Mouse (Mus musculus) lung, postnatal 4 days (tissue): Measurements from ENCODE around the gene Ifna2.

Experiments
- DNase-seq, 2 experiments: peaks; one replicate each; pipeline ENCODE4 v3.0.0; 2021

Ifna2 gene

DNA sequence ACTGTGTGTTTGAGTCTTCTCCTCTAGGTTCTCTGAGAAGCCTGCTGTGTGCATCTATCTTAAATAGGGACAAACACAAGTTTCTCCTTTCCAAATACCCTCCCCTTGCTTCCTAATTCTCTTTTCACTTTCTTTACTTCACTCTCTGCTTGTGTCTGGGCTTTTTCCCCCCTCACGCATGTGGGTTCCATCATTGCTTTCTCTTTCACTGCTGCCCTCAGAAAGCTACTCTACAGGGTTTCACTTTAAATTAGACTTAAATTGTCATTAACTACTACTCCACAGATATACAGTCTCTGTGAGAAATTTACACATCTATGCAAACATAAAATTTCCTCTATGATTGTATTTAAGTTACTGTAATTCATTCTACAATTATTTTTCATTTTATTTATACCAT lies at the start of gene Ifna2:
Ifna2 (minus strand) TSS at position 101 of the 400 bp plus-strand sequence.
- DNase-seq, result no peak

DNA sequence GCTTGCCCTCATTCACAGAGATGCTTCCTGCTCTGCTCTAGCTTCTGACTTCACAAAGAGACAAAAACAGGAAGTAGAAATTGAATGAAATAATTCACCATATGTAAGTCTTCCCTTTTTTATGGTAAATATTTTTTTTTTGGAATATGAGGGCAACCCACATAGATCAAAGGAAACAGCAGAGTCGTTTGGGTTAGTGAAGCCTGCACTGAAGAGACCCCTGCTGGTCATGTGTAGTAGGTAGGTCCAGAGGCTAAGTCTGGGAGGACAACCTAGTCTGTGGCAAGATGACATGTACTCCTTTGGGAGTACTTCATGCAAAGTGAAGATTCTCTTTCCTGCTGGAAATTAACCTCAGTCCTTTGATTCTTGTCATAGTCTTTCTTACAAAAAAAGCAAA lies 43.6 kb upstream of the Ifna2 start:
- DNase-seq, result peak in 1 of 2 experiments; percentile 49

GRCm38 (mm10) chr4:88726727-88727126 lies 43.0 kb upstream of the Ifna2 start:
- DNase-seq, result no peak

DNA sequence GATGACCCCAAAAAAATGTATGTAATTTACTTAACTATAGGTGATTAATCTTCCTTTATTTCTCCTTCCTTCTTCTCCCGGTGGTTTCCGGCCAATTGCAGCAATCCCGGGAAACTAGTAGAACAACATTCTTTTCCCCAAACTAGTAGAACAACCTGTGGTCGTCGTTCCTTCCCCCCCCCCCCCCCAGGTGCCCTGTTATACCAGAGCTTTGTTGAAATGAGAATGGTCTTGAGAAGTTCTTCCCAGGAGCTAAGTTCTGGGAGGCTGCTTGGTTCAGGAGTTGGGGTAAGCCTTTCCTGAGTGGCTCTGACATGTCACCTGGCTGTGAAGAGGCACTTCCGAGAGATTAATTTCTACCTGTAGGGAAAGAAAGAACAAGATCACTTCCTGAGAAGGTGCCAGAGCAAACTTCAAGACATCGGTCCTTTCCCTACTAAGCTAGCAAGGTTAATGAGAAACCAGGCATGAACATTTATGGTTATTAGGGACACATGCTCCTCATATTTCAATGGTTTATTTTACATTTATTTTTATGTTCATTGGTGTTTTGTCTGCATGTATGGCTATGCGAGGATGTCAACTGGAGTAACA lies 39.9 kb upstream of the Ifna2 start:
- no peak for DNase-seq

GRCm38 (mm10) chr4:88721791-88722721 lies 38.3 kb upstream of the Ifna2 start, which contains the start of the genes Gm26566 and Klhl9:
Gene Gm26566, plus strand, starts transcription at chr4:88721805.
Gene Klhl9, minus strand, starts transcription at chr4:88722465.
- peak; percentile 94 to 95 for DNase-seq

- no peak for DNase-seq
Observed at GRCm38 (mm10) chr4:88718715-88719114, 35.0 kb upstream of the Ifna2 start.

DNA sequence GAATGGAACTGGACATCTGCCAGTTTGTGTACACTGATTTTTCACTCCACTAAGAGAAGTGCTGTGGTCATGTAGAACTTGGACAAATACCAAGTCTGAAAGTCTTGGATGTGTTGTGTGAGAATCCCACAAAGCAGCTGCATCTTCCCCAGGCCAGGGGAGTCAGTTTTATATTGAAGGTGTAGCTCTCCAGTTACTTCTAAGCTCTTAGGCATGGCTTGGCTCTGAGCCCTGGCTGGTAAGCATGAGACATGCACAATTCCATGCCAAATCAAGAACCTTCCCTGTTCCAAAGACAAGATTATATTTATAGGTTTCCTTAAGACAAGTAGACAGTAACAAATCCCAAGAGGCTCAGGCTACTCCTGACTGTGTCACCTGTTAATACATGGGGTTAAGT lies 31.3 kb upstream of the Ifna2 start:
- no peak for DNase-seq

- no peak for DNase-seq
Observed at GRCm38 (mm10) chr4:88714281-88714680, 30.6 kb upstream of the Ifna2 start.

- no peak for DNase-seq
Observed at GRCm38 (mm10) chr4:88707128-88707826, 23.6 kb upstream of the Ifna2 start.

DNA sequence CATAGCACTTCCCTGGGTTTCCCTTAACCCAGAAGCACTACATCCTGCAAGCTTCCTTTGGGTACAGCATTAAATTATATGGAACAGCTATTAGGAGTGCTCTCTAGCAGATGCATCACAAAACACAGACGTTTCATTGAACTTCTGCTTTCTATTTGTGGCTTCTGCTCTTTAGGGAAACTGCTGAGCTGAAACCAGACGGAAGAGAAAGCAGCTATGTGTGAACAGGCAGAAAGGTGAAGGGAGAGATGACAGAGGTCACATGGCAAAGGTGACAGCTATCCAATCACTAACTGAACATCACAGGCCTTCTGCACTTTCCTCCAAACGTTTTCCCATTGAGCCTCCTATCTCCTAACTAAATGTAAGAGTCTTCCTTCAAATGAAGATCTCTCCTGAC lies 22.2 kb upstream of the Ifna2 start:
- no peak for DNase-seq

DNA sequence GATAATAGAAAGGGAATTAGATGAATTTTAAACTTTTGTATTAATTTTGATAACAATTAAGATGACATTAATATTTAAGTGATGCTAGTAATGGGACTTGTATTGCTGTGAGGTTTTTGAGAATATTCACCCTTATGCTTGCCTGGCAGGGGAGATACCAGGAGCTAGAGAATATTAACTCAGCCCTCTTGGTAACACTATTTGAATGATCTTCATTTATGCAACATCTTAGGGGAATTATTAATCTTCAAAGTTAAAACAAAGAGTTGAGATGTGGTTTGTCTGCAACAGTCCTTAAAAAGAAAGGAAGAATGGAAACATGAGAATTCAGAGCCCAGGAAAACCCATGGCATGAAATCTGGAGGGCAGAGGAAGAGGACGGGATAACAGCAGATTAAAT lies 15.6 kb upstream of the Ifna2 start:
- no peak for DNase-seq

DNA sequence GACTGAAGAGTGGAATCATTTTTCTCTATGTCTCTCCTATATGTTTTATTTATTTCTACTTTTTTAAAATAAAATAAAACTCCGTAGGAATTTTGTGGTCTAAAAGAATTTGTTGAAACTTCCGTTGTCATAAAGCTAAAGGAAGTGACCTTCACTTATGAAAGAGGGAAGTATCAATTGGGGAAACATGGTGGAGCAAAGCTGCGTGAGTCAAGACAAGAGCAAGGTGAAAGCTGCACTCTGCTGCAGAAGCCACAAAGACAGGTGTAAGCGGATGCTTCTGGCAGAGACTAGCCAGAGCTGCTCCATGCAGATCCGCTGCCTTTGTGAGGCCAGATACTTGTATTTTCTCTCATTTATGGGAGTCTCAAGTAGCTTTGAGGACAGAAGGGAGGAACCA lies 15.1 kb upstream of the Ifna2 start:
- DNase-seq, result no peak

DNA sequence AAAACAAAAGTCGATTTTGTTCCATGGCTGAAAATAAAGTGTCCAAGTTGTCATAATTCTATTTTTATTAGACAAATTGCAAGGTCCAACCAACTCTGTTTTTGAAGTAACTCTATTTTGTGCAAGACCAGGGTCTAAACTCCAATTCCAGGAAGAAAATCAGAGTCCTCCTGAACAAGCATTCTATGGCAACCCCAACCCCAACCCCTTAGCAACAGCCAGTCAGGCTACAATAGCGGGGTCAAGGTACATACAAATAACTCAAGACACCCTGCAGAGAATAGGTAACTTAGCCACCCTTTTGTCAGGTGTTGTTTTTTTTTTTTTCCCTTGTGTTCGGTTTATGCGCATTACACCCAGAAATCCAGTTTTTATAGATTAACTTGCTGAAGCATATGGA lies 14.0 kb upstream of the Ifna2 start:
- no peak for DNase-seq

DNA sequence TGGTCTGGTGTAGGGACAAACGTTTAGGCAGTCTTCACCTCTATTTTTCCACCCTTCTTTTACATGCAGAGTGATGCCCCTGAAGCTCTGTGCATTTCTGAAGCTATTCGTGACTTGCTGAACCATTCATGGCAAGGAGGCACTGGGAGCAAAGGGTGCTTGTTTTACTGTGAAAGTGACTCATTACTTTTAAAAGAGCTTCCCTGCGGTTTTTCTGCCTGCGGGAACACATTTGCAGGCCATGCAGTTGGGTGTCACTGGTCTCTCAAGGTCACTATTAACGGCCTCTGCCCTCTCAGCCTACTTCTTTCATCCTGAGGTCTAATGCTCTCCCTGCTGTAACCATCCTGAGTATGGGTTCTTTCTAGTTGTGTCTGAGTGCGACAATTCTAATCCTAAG lies 13.4 kb upstream of the Ifna2 start:
- no peak for DNase-seq

- peak; percentile 66 to 86 for DNase-seq
Observed at GRCm38 (mm10) chr4:88696237-88696884, 12.6 kb upstream of the Ifna2 start.

DNA sequence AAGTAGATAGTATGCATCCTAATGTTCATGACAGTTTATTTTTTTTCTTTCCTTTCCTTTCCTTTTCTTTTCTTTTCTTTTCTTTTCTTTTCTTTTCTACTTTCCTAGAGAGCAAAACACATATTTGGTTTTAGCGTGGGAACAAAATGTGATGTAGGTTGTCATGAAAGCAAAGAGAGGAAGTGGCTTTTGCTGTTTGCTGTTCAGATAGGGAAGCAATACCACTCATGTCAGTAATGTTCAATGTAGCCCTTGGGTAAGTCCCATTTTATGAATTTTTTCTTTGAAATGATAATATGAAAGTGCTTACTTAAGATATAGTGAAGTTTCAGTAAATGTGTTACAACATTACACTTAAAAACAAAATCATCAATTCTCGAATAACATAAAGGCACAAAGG lies 9.7 kb upstream of the Ifna2 start:
- no peak for DNase-seq

GRCm38 (mm10) chr4:88692537-88692936 lies 8.8 kb upstream of the Ifna2 start:
- no peak for DNase-seq

- no peak for DNase-seq
Observed at GRCm38 (mm10) chr4:88691259-88691658, 7.5 kb upstream of the Ifna2 start, which contains the start of gene Ifnab. Gene Ifnab, minus strand, starts transcription at chr4:88691359.

DNA sequence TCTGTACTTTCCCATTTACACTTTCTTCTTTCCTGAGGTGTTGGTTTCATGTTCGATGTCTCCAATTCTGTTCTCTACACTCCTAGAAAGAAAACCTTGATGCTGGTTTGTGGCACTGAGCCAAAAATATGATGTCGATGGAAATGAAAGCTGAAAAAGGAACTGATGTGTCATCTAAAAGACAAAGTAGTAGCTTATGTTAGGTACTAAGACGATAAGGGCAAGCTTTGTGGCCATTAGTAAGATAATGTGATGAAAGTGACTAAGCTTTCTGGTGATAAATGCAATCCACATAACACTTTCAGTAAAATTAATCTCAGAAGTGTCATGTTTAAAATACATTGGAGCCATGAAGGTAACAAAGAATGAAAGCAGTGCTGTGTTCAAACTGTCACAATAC lies 2.4 kb downstream of the Ifna2 start:
- DNase-seq, result no peak

- peak in 1 of 2 experiments; percentile 12 for DNase-seq
Observed at GRCm38 (mm10) chr4:88680362-88680761, 3.4 kb downstream of the Ifna2 start.

- DNase-seq, result no peak
Observed at GRCm38 (mm10) chr4:88676824-88677223, 6.9 kb downstream of the Ifna2 start, which contains the start of gene Ifna16. Gene Ifna16, minus strand, starts transcription at chr4:88676924.

DNA sequence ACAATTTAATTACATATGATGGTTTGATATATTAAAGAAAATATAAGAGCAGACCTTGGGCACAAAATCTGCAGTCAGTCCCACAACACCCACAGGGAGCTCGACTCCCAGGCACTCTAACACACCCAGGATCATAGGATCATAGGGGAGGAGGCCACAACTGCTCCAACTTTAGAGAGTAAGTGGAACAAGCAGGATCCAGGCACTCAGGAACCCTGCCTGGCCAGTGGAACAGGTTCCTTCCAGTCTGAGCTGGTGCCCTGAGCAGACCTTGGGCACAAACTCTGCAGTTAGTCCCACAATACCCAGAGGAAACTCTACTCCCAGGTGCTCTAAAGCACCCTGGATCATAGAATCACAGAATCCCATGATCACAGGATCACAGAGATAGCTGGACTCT lies 28.3 kb downstream of the Ifna2 start:
- no peak for DNase-seq

DNA sequence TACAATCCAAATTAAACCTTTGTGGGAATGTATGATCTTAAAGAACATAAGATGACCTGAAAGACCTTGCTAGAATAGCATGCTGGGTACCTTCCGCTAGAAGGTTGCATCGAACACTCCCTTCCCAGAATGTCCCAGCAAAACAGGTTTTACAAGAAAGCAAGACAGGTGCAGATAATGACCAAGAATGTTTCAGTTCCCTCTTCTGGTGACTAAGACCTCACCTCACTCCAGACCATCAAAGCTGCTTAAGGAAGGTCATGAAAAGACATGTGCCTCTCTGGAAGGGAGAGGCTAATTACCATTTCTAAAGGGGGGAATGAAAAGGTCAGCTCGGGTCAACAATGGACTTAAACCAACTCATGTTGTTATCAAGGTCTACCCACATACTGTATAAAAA lies 30.1 kb downstream of the Ifna2 start:
- DNase-seq, result no peak
